Mouse (Mus musculus): ENCODE data around the gene Gm4881. TPM values are rescaled to one million over a fixed set of nuclear protein-coding genes. Genes with fewer than 3 reads are reported as not detected.
A peak's percentile ranks its signal among the peaks of the same experiment; 100 is the strongest.

The Gm4881 gene
- polyA plus RNA-seq, 1 experiment from 2014 or later = not detected

DNA sequence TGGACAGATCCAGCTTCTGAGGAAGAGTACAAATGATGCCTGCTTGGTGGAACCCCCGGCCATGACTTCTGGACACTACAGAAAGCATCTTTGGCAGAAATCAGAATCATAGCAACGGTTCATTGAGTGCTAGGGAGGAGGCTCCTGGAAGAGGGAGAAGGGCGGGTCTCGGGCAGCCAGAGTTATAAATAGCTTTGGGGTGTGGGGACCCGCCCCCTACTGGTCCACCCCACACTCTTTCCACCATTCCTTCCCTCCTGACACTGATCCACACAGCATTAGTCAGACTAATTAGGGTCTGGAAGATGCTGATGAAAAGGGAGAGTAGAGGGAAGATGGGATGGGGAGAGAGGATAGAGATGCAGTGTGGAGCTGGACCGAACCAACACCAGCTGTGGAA lies 37.7 kb downstream of the Gm4881 start:
- Histone ChIP-seq H3K9ac (ENCODE audit: low read depth, low read length) (no peak overlapping the region), H3K4me3 (ENCODE audit: low read depth, low read length) (no peak overlapping the region), H3K27me3 (replicated peaks; ENCODE audit: control insufficient read depth, insufficient read depth, low read length) (no peaks in the 10 kb centered on the region), H3K27ac (ENCODE audit: low read depth, low read length) (no peak overlapping the region), H3K4me1 (replicated peaks; ENCODE audit: control insufficient read depth, insufficient read depth, low read length) (peaks cover 39% of the 10 kb centered on the region), H3K9me3 (ENCODE audit: control insufficient read depth, low read length) (no peaks in the 10 kb centered on the region), H3K4me2 (peak overlapping the region; percentile 36), H3K36me3 (ENCODE audit: control insufficient read depth, insufficient read depth, low read length) (peaks cover 16% of the 10 kb centered on the region)
- 27% methylated on average over 6 of the region's 6 CpGs for WGBS
- ATAC-seq (replicated peaks; ENCODE audit: low FRiP score) (no peak), DNase-seq (ENCODE audit: low spot score) (no peak)

DNA sequence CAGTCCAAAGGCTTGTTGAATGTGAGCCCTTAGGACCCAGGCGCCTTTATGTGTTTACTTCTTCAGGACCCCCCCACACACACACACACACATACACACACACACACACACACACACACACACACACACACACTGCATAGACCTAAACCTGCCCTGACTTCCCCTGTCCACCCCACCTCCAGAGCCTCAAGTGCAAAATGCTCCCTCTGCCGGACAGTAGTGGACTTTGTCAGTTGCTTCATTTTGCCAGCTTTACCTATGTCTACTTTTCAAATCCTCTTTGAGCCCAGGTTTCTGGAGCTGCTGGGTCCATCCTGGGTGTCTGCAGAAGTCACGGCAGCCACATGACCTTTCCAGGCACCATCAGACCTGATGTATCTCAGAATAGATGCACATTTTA lies 39.4 kb downstream of the Gm4881 start:
- H3K36me3 ChIP-seq (ENCODE audit: control insufficient read depth, insufficient read depth, low read length) = peaks cover 15% of the 10 kb centered on the region
- no peaks in the 10 kb centered on the region for H3K27me3 ChIP-seq (replicated peaks; ENCODE audit: control insufficient read depth, insufficient read depth, low read length)
- DNase-seq (ENCODE audit: low spot score) (no peak), ATAC-seq (replicated peaks; ENCODE audit: low FRiP score) (peak; percentile 46)
- H3K27ac ChIP-seq (ENCODE audit: low read depth, low read length) = peak overlapping the region; percentile 84
- H3K4me1 ChIP-seq (replicated peaks; ENCODE audit: control insufficient read depth, insufficient read depth, low read length) = peaks cover 39% of the 10 kb centered on the region
- peak overlapping the region; percentile 76 for H3K9ac ChIP-seq (ENCODE audit: low read depth, low read length)
- WGBS = 18% methylated on average over 3 of the region's 3 CpGs
- peak overlapping the region; percentile 80 for H3K4me3 ChIP-seq (ENCODE audit: low read depth, low read length)
- H3K9me3 ChIP-seq (ENCODE audit: control insufficient read depth, low read length) = no peaks in the 10 kb centered on the region
- peak overlapping the region; percentile 85 for H3K4me2 ChIP-seq

DNA sequence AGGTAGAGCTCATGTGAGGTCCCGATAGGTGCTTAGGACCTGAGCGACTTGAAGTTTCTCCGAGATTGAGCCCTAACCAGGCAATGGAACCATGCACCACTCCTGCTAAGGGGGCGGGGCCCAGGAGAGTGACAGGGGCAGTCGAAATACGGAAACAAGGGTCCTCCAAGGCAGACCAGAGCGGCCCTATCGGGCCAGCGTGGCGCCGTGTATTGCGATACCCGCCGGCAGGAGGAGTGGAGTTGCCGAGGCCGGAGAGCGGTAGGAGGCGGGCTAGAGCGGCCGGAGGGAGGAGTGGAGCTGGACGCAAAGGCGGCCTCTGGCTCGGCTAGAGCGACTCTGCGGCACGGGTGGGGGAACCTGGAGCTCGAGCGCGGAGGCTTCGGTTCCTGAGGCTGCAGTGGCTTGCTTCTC lies 40.2 kb downstream of the Gm4881 start:
- H3K27me3 ChIP-seq (replicated peaks; ENCODE audit: control insufficient read depth, insufficient read depth, low read length) = no peaks in the 10 kb centered on the region
- peaks cover 39% of the 10 kb centered on the region for H3K4me1 ChIP-seq (replicated peaks; ENCODE audit: control insufficient read depth, insufficient read depth, low read length)
- H3K9ac ChIP-seq (ENCODE audit: low read depth, low read length) = peak overlapping the region; percentile 80
- under 1% methylated on average over 30 of the region's 30 CpGs for WGBS
- no peaks in the 10 kb centered on the region for H3K9me3 ChIP-seq (ENCODE audit: control insufficient read depth, low read length)
- peaks cover 12% of the 10 kb centered on the region; the same call in 1 of the 2 replicates for H3K36me3 ChIP-seq (ENCODE audit: control insufficient read depth, insufficient read depth, low read length)
- DNase-seq (ENCODE audit: low spot score) = peak; percentile 91
- H3K27ac ChIP-seq (ENCODE audit: low read depth, low read length) = peak overlapping the region; percentile 84
- peak; percentile 94 for ATAC-seq (replicated peaks; ENCODE audit: low FRiP score)
- H3K4me3 ChIP-seq (ENCODE audit: low read depth, low read length) = peak overlapping the region; percentile 80
- peak overlapping the region; percentile 85 for H3K4me2 ChIP-seq

DNA sequence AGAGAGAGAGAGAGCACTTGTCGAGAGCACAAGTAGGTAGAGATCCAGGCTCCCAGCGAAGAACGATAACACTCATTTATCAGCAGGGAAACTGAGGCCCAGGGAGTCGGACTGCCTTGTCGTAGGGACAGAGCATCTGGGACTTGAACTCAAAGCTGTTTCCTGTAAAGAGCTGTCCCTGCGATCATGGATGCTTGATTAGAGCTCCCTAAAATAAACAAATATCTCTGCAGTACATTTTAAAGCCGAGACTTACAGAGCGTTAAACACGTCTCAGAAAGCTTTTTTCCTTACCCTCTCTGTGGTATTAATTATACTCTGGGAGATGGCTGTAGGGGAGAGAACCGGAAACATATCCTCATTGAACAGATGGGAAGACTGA lies 40.9 kb downstream of the Gm4881 start:
- Histone ChIP-seq H3K36me3 (ENCODE audit: control insufficient read depth, insufficient read depth, low read length) (peaks cover 8% of the 10 kb centered on the region; the same call in 1 of the 2 replicates), H3K4me1 (replicated peaks; ENCODE audit: control insufficient read depth, insufficient read depth, low read length) (peaks cover 39% of the 10 kb centered on the region)

DNA sequence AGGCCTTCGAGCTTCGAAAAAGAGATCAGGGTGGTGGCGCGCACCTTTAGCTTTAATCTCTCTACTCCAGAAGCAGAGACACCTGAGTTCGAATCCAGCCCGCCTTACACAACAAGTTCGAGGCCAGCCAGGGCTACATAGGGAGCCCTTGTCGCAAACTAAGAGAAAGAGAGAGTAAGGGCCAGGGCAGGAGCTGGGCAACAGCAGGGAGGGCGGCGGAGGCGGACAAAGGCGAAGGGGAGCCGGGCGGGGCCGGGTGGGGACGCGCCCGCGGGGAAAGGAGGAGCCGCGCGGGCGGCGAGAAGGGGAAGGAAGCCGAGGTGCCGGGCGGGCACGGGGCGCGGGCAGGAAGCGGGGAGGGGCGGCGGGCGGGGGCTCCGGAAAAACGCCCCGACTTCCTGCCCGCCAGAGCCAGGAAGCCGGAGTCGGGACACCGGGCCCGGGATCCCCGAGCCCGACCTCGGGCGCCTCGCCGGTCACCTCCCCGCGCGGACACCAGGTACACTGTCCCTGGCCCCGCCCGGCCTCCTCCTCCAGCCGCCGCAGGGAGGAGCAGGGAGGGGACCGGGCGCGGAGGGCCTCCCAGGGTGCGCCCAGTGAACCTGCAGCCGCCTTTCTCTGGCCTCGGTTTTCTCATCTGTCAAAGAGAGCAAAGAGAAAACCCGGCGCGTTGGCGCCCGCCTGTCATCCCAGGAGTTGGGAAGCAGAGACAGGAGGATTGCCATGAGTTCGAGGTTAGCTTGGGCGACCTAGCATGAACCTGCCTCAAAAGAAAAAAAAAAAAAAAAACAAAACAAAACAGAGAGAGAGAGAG lies 41.5 kb downstream of the Gm4881 start, which contains the start of gene Arhgef1:
Gene Arhgef1, plus strand, starts transcription at position 283 of the 814 bp plus-strand sequence.
- peaks cover 38% of the 10 kb centered on the region for H3K4me1 ChIP-seq (replicated peaks; ENCODE audit: control insufficient read depth, insufficient read depth, low read length)
- ATAC-seq (replicated peaks; ENCODE audit: low FRiP score) (peak; percentile 55), DNase-seq (ENCODE audit: low spot score) (peak; percentile 76)
- H3K9me3 ChIP-seq (ENCODE audit: control insufficient read depth, low read length) = no peaks in the 10 kb centered on the region
- peaks cover 2% of the 10 kb centered on the region; the same call in 1 of the 2 replicates for H3K36me3 ChIP-seq (ENCODE audit: control insufficient read depth, insufficient read depth, low read length)
- peak within 1 kb of the TSS; percentile 85 for H3K4me2 ChIP-seq
- H3K27ac ChIP-seq (ENCODE audit: low read depth, low read length) = peak within 1 kb of the TSS; percentile 84
- WGBS = 3% methylated on average over 59 of the region's 68 CpGs
- no peaks in the 10 kb centered on the region for H3K27me3 ChIP-seq (replicated peaks; ENCODE audit: control insufficient read depth, insufficient read depth, low read length)
- peak within 1 kb of the TSS; percentile 80 for H3K4me3 ChIP-seq (ENCODE audit: low read depth, low read length)
- H3K9ac ChIP-seq (ENCODE audit: low read depth, low read length) = peak within 1 kb of the TSS; percentile 80

More for the DNA sequence above, 40.9 kb downstream of the Gm4881 start:
- Histone ChIP-seq H3K9ac (ENCODE audit: low read depth, low read length) (peak overlapping the region; percentile 80), H3K4me3 (ENCODE audit: low read depth, low read length) (peak overlapping the region; percentile 80), H3K4me2 (peak overlapping the region; percentile 85), H3K27ac (ENCODE audit: low read depth, low read length) (peak overlapping the region; percentile 84), H3K27me3 (replicated peaks; ENCODE audit: control insufficient read depth, insufficient read depth, low read length) (no peaks in the 10 kb centered on the region), H3K9me3 (ENCODE audit: control insufficient read depth, low read length) (no peaks in the 10 kb centered on the region)
- no peak for DNase-seq (ENCODE audit: low spot score)
- WGBS = 13% methylated on average over 10 of the region's 10 CpGs
- ATAC-seq (replicated peaks; ENCODE audit: low FRiP score) = no peak

DNA sequence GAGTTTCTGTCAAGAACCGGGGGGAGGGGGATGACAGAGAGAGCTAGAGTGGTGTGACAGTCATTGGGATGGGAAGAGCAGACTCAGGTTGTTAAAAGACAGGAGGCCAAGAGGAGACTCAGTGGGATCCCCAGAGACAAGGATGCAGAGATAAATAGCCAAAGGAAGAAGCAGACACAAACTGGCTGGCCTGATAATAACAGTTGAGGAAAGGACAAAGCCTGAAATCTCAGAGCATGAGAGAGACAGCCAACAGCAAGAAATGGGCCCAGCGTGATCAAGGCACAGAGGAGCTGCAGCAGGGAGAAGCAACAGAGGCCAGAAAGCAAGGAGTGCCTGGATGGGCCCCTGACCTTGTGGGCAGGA lies 42.0 kb downstream of the Gm4881 start:
- 14% methylated on average over 2 of the region's 2 CpGs for WGBS
- DNase-seq (ENCODE audit: low spot score) (no peak), ATAC-seq (replicated peaks; ENCODE audit: low FRiP score) (no peak)
- Histone ChIP-seq H3K4me1 (replicated peaks; ENCODE audit: control insufficient read depth, insufficient read depth, low read length) (peaks cover 32% of the 10 kb centered on the region), H3K4me3 (ENCODE audit: low read depth, low read length) (peak overlapping the region; percentile 80), H3K27ac (ENCODE audit: low read depth, low read length) (peak overlapping the region; percentile 84), H3K4me2 (peak overlapping the region; percentile 85), H3K36me3 (ENCODE audit: control insufficient read depth, insufficient read depth, low read length) (no peaks in the 10 kb centered on the region), H3K27me3 (replicated peaks; ENCODE audit: control insufficient read depth, insufficient read depth, low read length) (no peaks in the 10 kb centered on the region), H3K9ac (ENCODE audit: low read depth, low read length) (peak overlapping the region; percentile 80), H3K9me3 (ENCODE audit: control insufficient read depth, low read length) (no peaks in the 10 kb centered on the region)

DNA sequence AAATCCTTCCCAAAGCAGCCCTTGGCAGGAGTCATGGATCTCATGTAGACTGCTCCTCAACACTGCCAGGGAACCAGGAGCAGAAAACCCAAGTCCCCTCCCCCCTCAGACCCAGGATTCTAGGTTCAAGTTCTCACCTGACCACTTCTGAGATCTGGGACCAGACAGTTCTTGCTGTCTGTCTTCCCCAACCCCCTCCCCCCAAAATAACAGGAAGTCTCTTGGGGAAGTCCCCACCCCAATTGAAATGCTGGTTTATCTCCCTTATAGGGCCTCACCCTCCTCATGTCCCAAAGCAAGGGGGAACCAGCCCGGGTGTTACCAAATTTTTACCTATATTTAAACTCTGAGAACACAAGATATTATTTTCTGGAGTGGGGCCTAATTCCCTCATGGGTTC lies 42.5 kb downstream of the Gm4881 start:
- Histone ChIP-seq H3K27ac (ENCODE audit: low read depth, low read length) (peak overlapping the region; percentile 84), H3K4me2 (peak overlapping the region; percentile 85), H3K9me3 (ENCODE audit: control insufficient read depth, low read length) (no peaks in the 10 kb centered on the region), H3K9ac (ENCODE audit: low read depth, low read length) (peak overlapping the region; percentile 80; the same call in 1 of the 2 replicates), H3K4me1 (replicated peaks; ENCODE audit: control insufficient read depth, insufficient read depth, low read length) (peaks cover 28% of the 10 kb centered on the region), H3K27me3 (replicated peaks; ENCODE audit: control insufficient read depth, insufficient read depth, low read length) (no peaks in the 10 kb centered on the region), H3K36me3 (ENCODE audit: control insufficient read depth, insufficient read depth, low read length) (no peaks in the 10 kb centered on the region), H3K4me3 (ENCODE audit: low read depth, low read length) (peak overlapping the region; percentile 80)
- no peak for DNase-seq (ENCODE audit: low spot score)
- ATAC-seq (replicated peaks; ENCODE audit: low FRiP score) = no peak
- 36% methylated on average over 1 of the region's 1 CpGs for WGBS

DNA sequence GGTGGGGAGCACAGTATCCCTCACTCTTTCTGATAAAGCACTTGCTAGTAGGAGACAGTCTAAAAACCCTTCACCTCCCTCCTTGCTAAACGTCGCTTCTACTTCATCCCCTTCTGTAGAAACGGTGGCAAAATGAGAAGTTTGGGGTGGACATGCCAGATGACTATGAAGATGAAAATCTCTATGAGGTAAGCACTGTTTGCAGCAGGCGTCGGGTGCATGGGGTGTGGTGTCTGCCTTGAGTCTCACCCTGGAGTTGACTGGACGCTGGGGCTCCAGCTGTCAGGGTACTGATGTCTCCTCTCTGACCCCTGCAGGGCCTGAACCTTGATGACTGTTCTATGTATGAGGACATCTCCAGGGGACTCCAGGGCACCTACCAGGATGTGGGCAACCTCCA lies 43.2 kb downstream of the Gm4881 start:
- no peak for ATAC-seq (replicated peaks; ENCODE audit: low FRiP score)
- 52% methylated on average over 6 of the region's 6 CpGs for WGBS
- Histone ChIP-seq H3K36me3 (ENCODE audit: control insufficient read depth, insufficient read depth, low read length) (no peaks in the 10 kb centered on the region), H3K27me3 (replicated peaks; ENCODE audit: control insufficient read depth, insufficient read depth, low read length) (no peaks in the 10 kb centered on the region), H3K9me3 (ENCODE audit: control insufficient read depth, low read length) (no peaks in the 10 kb centered on the region), H3K9ac (ENCODE audit: low read depth, low read length) (no peak overlapping the region), H3K4me2 (no peak overlapping the region), H3K4me1 (replicated peaks; ENCODE audit: control insufficient read depth, insufficient read depth, low read length) (peaks cover 20% of the 10 kb centered on the region), H3K27ac (ENCODE audit: low read depth, low read length) (no peak overlapping the region; the same call in 1 of the 2 replicates), H3K4me3 (ENCODE audit: low read depth, low read length) (no peak overlapping the region)
- no peak for DNase-seq (ENCODE audit: low spot score)

DNA sequence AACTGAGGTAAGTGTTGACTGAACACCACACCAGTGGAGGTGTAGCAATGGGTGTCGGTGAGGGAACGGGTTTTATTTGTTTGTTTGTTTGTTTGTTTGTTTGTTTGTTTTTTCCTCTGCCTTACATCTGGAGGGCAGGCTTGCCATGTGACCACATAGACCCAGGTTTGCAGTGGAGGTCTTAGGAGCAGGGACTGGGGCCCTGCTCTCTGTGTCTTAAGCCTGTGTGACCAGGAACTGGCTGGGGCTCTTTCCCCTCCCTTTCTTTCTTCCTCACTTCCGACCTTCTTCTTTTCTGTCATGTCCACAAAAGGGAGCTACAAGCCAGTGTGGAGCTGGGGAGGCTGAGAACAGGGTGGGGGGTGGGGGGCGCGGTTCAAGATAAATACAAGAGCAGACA lies 46.3 kb downstream of the Gm4881 start:
- Histone ChIP-seq H3K4me3 (ENCODE audit: low read depth, low read length) (no peak overlapping the region), H3K9me3 (ENCODE audit: control insufficient read depth, low read length) (no peaks in the 10 kb centered on the region), H3K9ac (ENCODE audit: low read depth, low read length) (no peak overlapping the region), H3K27me3 (replicated peaks; ENCODE audit: control insufficient read depth, insufficient read depth, low read length) (no peaks in the 10 kb centered on the region), H3K36me3 (ENCODE audit: control insufficient read depth, insufficient read depth, low read length) (no peaks in the 10 kb centered on the region), H3K4me1 (replicated peaks; ENCODE audit: control insufficient read depth, insufficient read depth, low read length) (peaks cover 10% of the 10 kb centered on the region), H3K27ac (ENCODE audit: low read depth, low read length) (no peak overlapping the region), H3K4me2 (no peak overlapping the region)
- DNase-seq (ENCODE audit: low spot score) = no peak
- no peak for ATAC-seq (replicated peaks; ENCODE audit: low FRiP score)
- WGBS = 73% methylated on average over 5 of the region's 5 CpGs
